Mouse (Mus musculus) megakaryocyte, embryonic 14.5 days (primary cell): Measurements from ENCODE around the gene Zfp169.

Experiments used
- FLI1 ChIP-seq: IDR thresholded peaks from 2 replicates; pipeline ENCODE4 v1.6.1; 2012; ENCODE audit warnings: low read length, inconsistent platforms, mixed read lengths
- GATA1 ChIP-seq: IDR thresholded peaks from 3 replicates; pipeline ENCODE4 v1.6.1; 2012; ENCODE audit warnings: mixed read lengths, low read length, inconsistent platforms, borderline replicate concordance

- no peak for TF ChIP-seq GATA1
- TF ChIP-seq FLI1 = no peak
Measured at GRCm38 (mm10) chr13:48553511-48553910, 40.3 kb upstream of the Zfp169 start.
